Mouse (Mus musculus): ENCODE measurements at regions not wholly inside any gene's neighbourhood (a gene's known extent, or its start where the extent isn't known, plus 50 kb on each side); places are given as distances from the start of the nearest gene placed in this dataset.

- Histone ChIP-seq H3K4me1 (ENCODE audit: control insufficient read depth, insufficient read depth, low read length) (no peaks in the 10 kb centered on the region), H3K4me3 (ENCODE audit: low read depth, low read length) (no peak overlapping the region)
- no peak for TF ChIP-seq POLR2A (IDR thresholded peaks at IDR 0.05; ENCODE audit: insufficient read depth, low read length)
- TF ChIP-seq EP300 (IDR thresholded peaks at IDR 0.05; ENCODE audit: insufficient read depth, low read depth, low read length) = no peak
- TF ChIP-seq CTCF (IDR thresholded peaks at IDR 0.05; ENCODE audit: low read depth, low read length) = no peak
Observed at GRCm38 (mm10) chr3:120886063-120886841, 285.2 kb downstream of the Rwdd3 start.

GRCm38 (mm10) chr3:120885401-120885800, 286.1 kb downstream of the Rwdd3 start:
- no peaks in the 10 kb centered on the region for H3K27me3 ChIP-seq (ENCODE audit: control insufficient read depth, insufficient read depth, low read length, poor library complexity, severe bottlenecking)
- no peak overlapping the region for H3K4me3 ChIP-seq (ENCODE audit: low read depth, low read length)
- H3K4me1 ChIP-seq (ENCODE audit: control insufficient read depth, insufficient read depth, low read length) = no peaks in the 10 kb centered on the region
- no peaks in the 10 kb centered on the region for H3K9me3 ChIP-seq (replicated peaks; ENCODE audit: control insufficient read depth, insufficient read depth, low read length, poor library complexity, severe bottlenecking)
- H3K27ac ChIP-seq (ENCODE audit: insufficient read depth, low read length) = no peak overlapping the region
- no peak overlapping the region for H3K9ac ChIP-seq (ENCODE audit: low read depth, poor library complexity, severe bottlenecking)
- no peaks in the 10 kb centered on the region for H3K36me3 ChIP-seq (ENCODE audit: control insufficient read depth, insufficient read depth, low read length, poor library complexity, severe bottlenecking)
- TF ChIP-seq POLR2A (IDR thresholded peaks at IDR 0.05; ENCODE audit: insufficient read depth, low read length) (no peak), CTCF (IDR thresholded peaks at IDR 0.05; ENCODE audit: low read depth, low read length) (no peak), EP300 (IDR thresholded peaks at IDR 0.05; ENCODE audit: insufficient read depth, low read depth, low read length) (no peak)

More at GRCm38 (mm10) chr3:120886063-120886841, 285.2 kb downstream of the Rwdd3 start:
- Histone ChIP-seq H3K9me3 (replicated peaks; ENCODE audit: control insufficient read depth, insufficient read depth, low read length, poor library complexity, severe bottlenecking) (no peaks in the 10 kb centered on the region), H3K27me3 (ENCODE audit: control insufficient read depth, insufficient read depth, low read length, poor library complexity, severe bottlenecking) (no peaks in the 10 kb centered on the region), H3K9ac (ENCODE audit: low read depth, poor library complexity, severe bottlenecking) (no peak overlapping the region), H3K27ac (ENCODE audit: insufficient read depth, low read length) (no peak overlapping the region), H3K36me3 (ENCODE audit: control insufficient read depth, insufficient read depth, low read length, poor library complexity, severe bottlenecking) (no peaks in the 10 kb centered on the region)

GRCm38 (mm10) chr3:120884189-120884588, 287.3 kb downstream of the Rwdd3 start:
- Histone ChIP-seq H3K9ac (ENCODE audit: low read depth, poor library complexity, severe bottlenecking) (no peak overlapping the region), H3K4me1 (ENCODE audit: control insufficient read depth, insufficient read depth, low read length) (no peaks in the 10 kb centered on the region), H3K9me3 (replicated peaks; ENCODE audit: control insufficient read depth, insufficient read depth, low read length, poor library complexity, severe bottlenecking) (no peaks in the 10 kb centered on the region), H3K36me3 (ENCODE audit: control insufficient read depth, insufficient read depth, low read length, poor library complexity, severe bottlenecking) (no peaks in the 10 kb centered on the region), H3K4me3 (ENCODE audit: low read depth, low read length) (no peak overlapping the region), H3K27ac (ENCODE audit: insufficient read depth, low read length) (no peak overlapping the region), H3K27me3 (ENCODE audit: control insufficient read depth, insufficient read depth, low read length, poor library complexity, severe bottlenecking) (no peaks in the 10 kb centered on the region)
- TF ChIP-seq EP300 (IDR thresholded peaks at IDR 0.05; ENCODE audit: insufficient read depth, low read depth, low read length) (no peak), CTCF (IDR thresholded peaks at IDR 0.05; ENCODE audit: low read depth, low read length) (no peak), POLR2A (IDR thresholded peaks at IDR 0.05; ENCODE audit: insufficient read depth, low read length) (no peak)

- TF ChIP-seq POLR2A (IDR thresholded peaks at IDR 0.05; ENCODE audit: insufficient read depth, low read length) = no peak
- TF ChIP-seq EP300 (IDR thresholded peaks at IDR 0.05; ENCODE audit: insufficient read depth, low read depth, low read length) = no peak
- no peak for TF ChIP-seq CTCF (IDR thresholded peaks at IDR 0.05; ENCODE audit: low read depth, low read length)
- Histone ChIP-seq H3K27ac (ENCODE audit: insufficient read depth, low read length) (no peak overlapping the region), H3K4me3 (ENCODE audit: low read depth, low read length) (no peak overlapping the region)
Observed at GRCm38 (mm10) chr3:120883650-120884049, 287.8 kb downstream of the Rwdd3 start.

GRCm38 (mm10) chr3:120879409-120879808, 292.1 kb downstream of the Rwdd3 start:
- no peak overlapping the region for H3K27ac ChIP-seq (ENCODE audit: insufficient read depth, low read length)

More at GRCm38 (mm10) chr3:120883650-120884049, 287.8 kb downstream of the Rwdd3 start:
- Histone ChIP-seq H3K27me3 (ENCODE audit: control insufficient read depth, insufficient read depth, low read length, poor library complexity, severe bottlenecking) (no peaks in the 10 kb centered on the region), H3K9ac (ENCODE audit: low read depth, poor library complexity, severe bottlenecking) (no peak overlapping the region), H3K9me3 (replicated peaks; ENCODE audit: control insufficient read depth, insufficient read depth, low read length, poor library complexity, severe bottlenecking) (no peaks in the 10 kb centered on the region), H3K36me3 (ENCODE audit: control insufficient read depth, insufficient read depth, low read length, poor library complexity, severe bottlenecking) (no peaks in the 10 kb centered on the region), H3K4me1 (ENCODE audit: control insufficient read depth, insufficient read depth, low read length) (no peaks in the 10 kb centered on the region)

GRCm38 (mm10) chr3:120875740-120876139, 295.8 kb downstream of the Rwdd3 start:
- no peak for TF ChIP-seq POLR2A (IDR thresholded peaks at IDR 0.05; ENCODE audit: insufficient read depth, low read length)
- Histone ChIP-seq H3K27ac (ENCODE audit: insufficient read depth, low read length) (no peak overlapping the region), H3K9ac (ENCODE audit: low read depth, poor library complexity, severe bottlenecking) (no peak overlapping the region), H3K9me3 (replicated peaks; ENCODE audit: control insufficient read depth, insufficient read depth, low read length, poor library complexity, severe bottlenecking) (no peaks in the 10 kb centered on the region), H3K27me3 (ENCODE audit: control insufficient read depth, insufficient read depth, low read length, poor library complexity, severe bottlenecking) (no peaks in the 10 kb centered on the region), H3K4me1 (ENCODE audit: control insufficient read depth, insufficient read depth, low read length) (no peaks in the 10 kb centered on the region), H3K4me3 (ENCODE audit: low read depth, low read length) (no peak overlapping the region), H3K36me3 (ENCODE audit: control insufficient read depth, insufficient read depth, low read length, poor library complexity, severe bottlenecking) (no peaks in the 10 kb centered on the region)

More at GRCm38 (mm10) chr3:120879409-120879808, 292.1 kb downstream of the Rwdd3 start:
- no peak overlapping the region for H3K4me3 ChIP-seq (ENCODE audit: low read depth, low read length)
- TF ChIP-seq EP300 (IDR thresholded peaks at IDR 0.05; ENCODE audit: insufficient read depth, low read depth, low read length) (no peak), POLR2A (IDR thresholded peaks at IDR 0.05; ENCODE audit: insufficient read depth, low read length) (no peak), CTCF (IDR thresholded peaks at IDR 0.05; ENCODE audit: low read depth, low read length) (no peak)
- no peak overlapping the region for H3K9ac ChIP-seq (ENCODE audit: low read depth, poor library complexity, severe bottlenecking)
- no peaks in the 10 kb centered on the region for H3K4me1 ChIP-seq (ENCODE audit: control insufficient read depth, insufficient read depth, low read length)
- no peaks in the 10 kb centered on the region for H3K27me3 ChIP-seq (ENCODE audit: control insufficient read depth, insufficient read depth, low read length, poor library complexity, severe bottlenecking)
- no peaks in the 10 kb centered on the region for H3K9me3 ChIP-seq (replicated peaks; ENCODE audit: control insufficient read depth, insufficient read depth, low read length, poor library complexity, severe bottlenecking)
- no peaks in the 10 kb centered on the region for H3K36me3 ChIP-seq (ENCODE audit: control insufficient read depth, insufficient read depth, low read length, poor library complexity, severe bottlenecking)

Data from ES-Bruce4 (cell line).